12 mouse cellular contexts compared by ENCODE assay signal in the genomic region with DNA sequence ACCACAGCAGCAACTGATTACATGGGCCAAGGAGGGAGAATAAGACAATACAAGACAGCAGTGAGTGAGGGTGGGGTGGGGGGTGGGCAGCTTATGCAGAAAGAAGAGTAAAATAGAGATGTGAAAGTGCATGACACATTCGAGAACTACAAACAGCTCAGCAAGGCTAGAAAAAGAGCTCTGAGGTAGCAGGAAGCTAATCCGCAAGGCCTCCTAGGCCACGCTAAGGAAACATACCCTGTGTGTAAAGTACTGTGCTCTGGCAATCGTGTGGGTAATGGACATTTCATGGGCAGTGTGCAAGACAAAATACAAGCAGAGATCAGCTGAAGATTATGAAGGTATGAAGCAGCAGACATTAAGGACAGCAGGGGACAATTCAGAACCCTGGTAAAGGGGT. TPM values are rescaled to one million over a fixed set of nuclear protein-coding genes. Genes with fewer than 3 reads are reported as not detected.
DNase-seq lines count a peak whose midpoint lies in the region; ATAC-seq and TF ChIP-seq lines count a peak whose summit lies in the region.
"Had no signal": no experiment of that assay in that cellular context is flagged by ENCODE, and none has a peak within 500 bp of the region (broad histone marks: within the 10 kb centered on the region; RNA-seq: fewer than 3 reads in every experiment).

No protein-coding gene starts in this region.

- ATAC-seq in intestine, embryonic 16.5 days: no peak
- no peak for ATAC-seq in intestine, embryonic 15.5 days
- ATAC-seq in liver, postnatal 0 days: no peak
- ATAC-seq in cerebellum, adult (ENCODE audit: insufficient number of reproducible peaks, low FRiP score, low TSS enrichment): no peak
- ATAC-seq: midbrain, embryonic 16.5 days had no signal

- TF ChIP-seq EP300 in liver, postnatal 0 days (IDR thresholded peaks at IDR 0.05; ENCODE audit: low read depth): no peak

- H3K9ac ChIP-seq in intestine, embryonic 16.5 days (ENCODE audit: low read depth, low read length): no peak overlapping the region
- no peak overlapping the region for H3K9ac ChIP-seq in intestine, embryonic 15.5 days
- H3K9ac ChIP-seq in liver, postnatal 0 days (replicated peaks): no peak overlapping the region

- no peaks in the 10 kb centered on the region for H3K9me3 ChIP-seq in intestine, embryonic 16.5 days (ENCODE audit: control insufficient read depth, low read length)
- H3K9me3 ChIP-seq in intestine, embryonic 15.5 days: no peaks in the 10 kb centered on the region
- H3K9me3 ChIP-seq in liver, postnatal 0 days (ENCODE audit: low read length): no peaks in the 10 kb centered on the region

- no peak overlapping the region for H3K4me3 ChIP-seq in intestine, embryonic 16.5 days (ENCODE audit: low read length)
- no peak overlapping the region for H3K4me3 ChIP-seq in intestine, embryonic 15.5 days (replicated peaks)
- no peak overlapping the region for H3K4me3 ChIP-seq in bone marrow, adult 2 months (replicated peaks; ENCODE audit: control insufficient read depth, low read depth, low read length)
- no peak overlapping the region for H3K4me3 ChIP-seq in liver, postnatal 0 days (ENCODE audit: low read depth, low read length)
- H3K4me3 ChIP-seq: heart, adult 2 months had no signal

- DNase-seq in B cell, adult 2 months: peak; percentile 36 to 42
- no peak for DNase-seq in liver, postnatal 0 days
- no peak for DNase-seq in layer of hippocampus, adult 9-11 months
- DNase-seq: cerebellum, adult 9-11 months; heart, adult 2 months; lung, adult 2 months; right cerebral cortex, postnatal 14 days had no signal

- peaks cover 6% of the 10 kb centered on the region; the same call in 1 of the 2 replicates for H3K4me1 ChIP-seq in intestine, embryonic 16.5 days (ENCODE audit: control insufficient read depth, insufficient read depth, low read length)
- H3K4me1 ChIP-seq in intestine, embryonic 15.5 days (replicated peaks): peaks cover 6% of the 10 kb centered on the region; the same call in 1 of the 2 replicates
- peaks cover 3% of the 10 kb centered on the region; the same call in 1 of the 2 replicates for H3K4me1 ChIP-seq in bone marrow, adult 2 months (ENCODE audit: control insufficient read depth, insufficient read depth, low read length)
- H3K4me1 ChIP-seq in liver, postnatal 0 days (ENCODE audit: insufficient read depth): peaks cover 21% of the 10 kb centered on the region

- H3K27ac ChIP-seq in intestine, embryonic 16.5 days (ENCODE audit: low read length): 0 out of 2 replicates have a peak overlapping the region, but pooled peaks have one; percentile 7
- H3K27ac ChIP-seq in intestine, embryonic 15.5 days: no peak overlapping the region
- peak overlapping the region; percentile 27; the same call in 1 of the 2 replicates for H3K27ac ChIP-seq in bone marrow, adult 2 months (ENCODE audit: control insufficient read depth, insufficient read depth, low read depth, low read length, poor library complexity)
- H3K27ac ChIP-seq in liver, postnatal 0 days (ENCODE audit: low read depth): peak overlapping the region; percentile 52; the same call in 1 of the 2 replicates
- H3K27ac ChIP-seq: heart, adult 2 months had no signal

- no peak overlapping the region for H3K4me2 ChIP-seq in intestine, embryonic 16.5 days (ENCODE audit: low read depth, low read length)
- H3K4me2 ChIP-seq in intestine, embryonic 15.5 days (replicated peaks): no peak overlapping the region
- no peak overlapping the region for H3K4me2 ChIP-seq in liver, postnatal 0 days (ENCODE audit: low read depth, low read length)

- no peaks in the 10 kb centered on the region for H3K36me3 ChIP-seq in intestine, embryonic 16.5 days (ENCODE audit: control insufficient read depth, insufficient read depth, low read length)
- H3K36me3 ChIP-seq in intestine, embryonic 15.5 days: no peaks in the 10 kb centered on the region
- H3K36me3 ChIP-seq in liver, postnatal 0 days (replicated peaks; ENCODE audit: insufficient read depth, low read length): no peaks in the 10 kb centered on the region

- TF ChIP-seq POLR2A in bone marrow, adult 2 months (IDR thresholded peaks at IDR 0.05; ENCODE audit: borderline replicate concordance, control insufficient read depth, low read depth, low read length): no peak

- no peaks in the 10 kb centered on the region for H3K27me3 ChIP-seq in intestine, embryonic 16.5 days (replicated peaks; ENCODE audit: control insufficient read depth, insufficient read depth, low read length)
- no peaks in the 10 kb centered on the region for H3K27me3 ChIP-seq in intestine, embryonic 15.5 days (replicated peaks)
- no peaks in the 10 kb centered on the region for H3K27me3 ChIP-seq in liver, postnatal 0 days (ENCODE audit: insufficient read depth, low read length)

- 68% methylated on average over 4 of the region's 4 CpGs for WGBS in intestine, embryonic 16.5 days
- 68% methylated on average over 4 of the region's 4 CpGs for WGBS in intestine, embryonic 15.5 days
- WGBS in bone marrow, adult 2 months: 31% methylated on average over 4 of the region's 4 CpGs
- 46% methylated on average over 4 of the region's 4 CpGs for WGBS in liver, postnatal 0 days (ENCODE audit: insufficient replicate concordance)

- TF ChIP-seq CTCF in bone marrow, adult 2 months (IDR thresholded peaks at IDR 0.05; ENCODE audit: control insufficient read depth, insufficient read depth, low read length): no peak
- no peak for TF ChIP-seq CTCF in liver, postnatal 0 days (IDR thresholded peaks at IDR 0.05; ENCODE audit: low read depth)

RNA-seq across cellular contexts. Expression of a gene that starts 45.0 kb away (rescaled TPM):
- polyA plus RNA-seq in intestine, embryonic 16.5 days (2015; fragmentation: Nextera tagmentation; extraction: Ambion mirVana): 26.9 and 32.4 TPM in 2 replicates
- polyA plus RNA-seq in intestine, embryonic 15.5 days (2015; fragmentation: Nextera tagmentation; extraction: Ambion mirVana): 25.9 and 30.7 TPM in 2 replicates
- 4.0 and 11.1 TPM in 2 replicates for polyA plus RNA-seq in bone marrow, adult 2 months (2011; ENCODE audit: insufficient read depth, insufficient read length, low replicate concordance, missing spikeins)
- 8.0 and 8.3 TPM in 2 replicates for polyA plus RNA-seq in liver, postnatal 0 days (2015; fragmentation: Nextera tagmentation; extraction: Ambion mirVana)

Comparison
In these comparisons a context has a peak if more than half of its experiments do, and no peak if none do; other contexts are left out.
1. DNase-seq: peak in B cell, adult 2 months (2 of 2); none in liver, postnatal 0 days (single experiment) and layer of hippocampus, adult 9-11 months (single experiment).